Mouse (Mus musculus) heart, adult 2 months (tissue): ENCODE data around the gene H2-Eb2. TPM values are rescaled to one million over a fixed set of nuclear protein-coding genes. Genes with fewer than 3 reads are reported as not detected.
A peak's percentile ranks its signal among the peaks of the same experiment; 100 is the strongest.

Experiments
- DNase-seq, 2 experiments: peaks; one replicate each; pipeline ENCODE4 v3.0.0; 2021
- H3K27ac ChIP-seq: fragments of 200-600 bp; 2 replicates; pipeline ENCODE4 v1.8.1; 2022
- H3K27me3 ChIP-seq: fragments of 200-500 bp; 2 replicates; pipeline ENCODE4 v1.6.1; 2012; ENCODE audit warnings: mild to moderate bottlenecking, low read length, inconsistent platforms, mixed read lengths; ENCODE audit not compliant: control insufficient read depth, insufficient read depth
- H3K36me3 ChIP-seq: fragments of 200-500 bp; 2 replicates; pipeline ENCODE4 v1.6.1; 2012; ENCODE audit warnings: low read length, inconsistent platforms; ENCODE audit not compliant: control insufficient read depth, insufficient read depth
- H3K4me1 ChIP-seq: fragments of 200-500 bp; 2 replicates; pipeline ENCODE4 v1.6.1; 2011; ENCODE audit warnings: low read length; ENCODE audit not compliant: control insufficient read depth, insufficient read depth
- H3K4me3 ChIP-seq: fragments of 200-600 bp; 2 replicates; pipeline ENCODE4 v1.8.1; 2022
- H3K79me2 ChIP-seq: fragments of 200-500 bp; replicated peaks from 2 replicates; pipeline ENCODE4 v1.6.1; 2012; ENCODE audit warnings: mild to moderate bottlenecking, inconsistent platforms, low read length, moderate library complexity, mixed read lengths; ENCODE audit not compliant: control insufficient read depth, insufficient read depth
- H3K9ac ChIP-seq: fragments of 200-500 bp; 2 replicates; pipeline ENCODE4 v1.6.1; 2012; ENCODE audit warnings: low read depth, mild to moderate bottlenecking, control low read depth, inconsistent platforms, low read length, mixed read lengths
- CTCF ChIP-seq: fragments of 200-600 bp; IDR thresholded peaks from 2 replicates; pipeline ENCODE4 v1.8.1; 2022; ENCODE audit warnings: antibody characterized with exemption, mild to moderate bottlenecking, moderate library complexity
- EP300 ChIP-seq: fragments of 200-500 bp; IDR thresholded peaks from 2 replicates; pipeline ENCODE4 v1.6.1; 2011; ENCODE audit warnings: low read depth, low read length, control low read depth; ENCODE audit not compliant: insufficient read depth
- POLR2A ChIP-seq: fragments of 200-500 bp; IDR thresholded peaks from 2 replicates; pipeline ENCODE4 v1.6.1; 2011; ENCODE audit warnings: mild to moderate bottlenecking, low read depth, low read length, control low read depth; ENCODE audit not compliant: insufficient read depth
- WGBS: fragments of 180-500 bp; shearing (Covaris S2); methylation state at CpG from one replicate; pipeline ENCODE4 v1.1.7; 2018; 5-methylcytosine and 5-hydroxymethylcytosine counted together
- intact Hi-C: fragments of 180-260 bp; cut with DNase I; formaldehyde crosslinking; loops from one replicate; pipeline ENCODE4 v1.15.1; 2025
- polyA plus RNA-seq: library from polyadenylated mRNA; depleted of rRNA; stranded (reverse); fragments of >200 nt; gene quantifications from 2 replicates; pipeline ENCODE4 v1.2.3, GENCODE M21; 2012
- total RNA-seq, 2 experiments: library from RNA; stranded (reverse); gene quantifications; 2 replicates each; pipeline ENCODE4 v1.2.3; 2021

The H2-Eb2 gene
- total and polyA plus RNA-seq, 3 experiments: 0.33 TPM; not detected in 2

GRCm38 (mm10) chr17:34301670-34302190 lies 23.7 kb upstream of the H2-Eb2 start:
- DNase-seq: no peak
- no peaks in the 10 kb centered on the region for H3K79me2 ChIP-seq
- TF ChIP-seq POLR2A: no peak
- no peak for TF ChIP-seq EP300
- no peak for TF ChIP-seq CTCF
- H3K27ac ChIP-seq: no peak overlapping the region
- no peaks in the 10 kb centered on the region for H3K4me1 ChIP-seq
- intact Hi-C loops: no loop called here
- H3K36me3 ChIP-seq: no peaks in the 10 kb centered on the region
- WGBS: 89% methylated on average over 4 of the region's 4 CpGs
- no peaks in the 10 kb centered on the region for H3K27me3 ChIP-seq
- no peak overlapping the region for H3K9ac ChIP-seq
- H3K4me3 ChIP-seq: no peak overlapping the region

GRCm38 (mm10) chr17:34303789-34304188 lies 21.7 kb upstream of the H2-Eb2 start:
- no peaks in the 10 kb centered on the region for H3K36me3 ChIP-seq
- intact Hi-C loops: no loop called here
- no peaks in the 10 kb centered on the region for H3K79me2 ChIP-seq
- no peak overlapping the region for H3K27ac ChIP-seq
- no peaks in the 10 kb centered on the region for H3K27me3 ChIP-seq
- DNase-seq: no peak
- TF ChIP-seq EP300: no peak
- no peak for TF ChIP-seq POLR2A
- TF ChIP-seq CTCF: no peak
- 89% methylated on average over 2 of the region's 2 CpGs for WGBS
- no peaks in the 10 kb centered on the region for H3K4me1 ChIP-seq
- no peak overlapping the region for H3K4me3 ChIP-seq
- H3K9ac ChIP-seq: no peak overlapping the region

- Histone ChIP-seq H3K27me3 (no peaks in the 10 kb centered on the region), H3K27ac (no peak overlapping the region), H3K36me3 (no peaks in the 10 kb centered on the region), H3K4me1 (0 out of 2 replicates have a peak, but pooled peaks cover 1% of the 10 kb centered on the region), H3K79me2 (no peaks in the 10 kb centered on the region), H3K4me3 (no peak overlapping the region), H3K9ac (no peak overlapping the region)
- peak in 1 of 2 experiments; percentile 71 for DNase-seq
- WGBS: 10% methylated on average over 4 of the region's 4 CpGs
- no peak for TF ChIP-seq POLR2A
- TF ChIP-seq CTCF: no peak
- TF ChIP-seq EP300: no peak
- intact Hi-C loops: no loop called here
These were observed 20.7 kb upstream of the H2-Eb2 start for GRCm38 (mm10) chr17:34304751-34305150.

GRCm38 (mm10) chr17:34305380-34306030 lies 20.0 kb upstream of the H2-Eb2 start, which contains the start of gene H2-Eb1:
Gene H2-Eb1 (plus strand): TSS chr17:34305867.
- Histone ChIP-seq H3K4me1 (0 out of 2 replicates have a peak, but pooled peaks cover 1% of the 10 kb centered on the region), H3K27ac (no peak within 1 kb of the TSS), H3K4me3 (no peak within 1 kb of the TSS), H3K9ac (no peak within 1 kb of the TSS), H3K27me3 (no peaks in the 10 kb centered on the region), H3K79me2 (no peaks in the 10 kb centered on the region), H3K36me3 (no peaks in the 10 kb centered on the region)
- intact Hi-C loops: no loop called here
- TF ChIP-seq CTCF: no peak
- peak; percentile 75 to 83 for DNase-seq

GRCm38 (mm10) chr17:34306407-34306806 lies 19.1 kb upstream of the H2-Eb2 start:
- Histone ChIP-seq H3K27me3 (no peaks in the 10 kb centered on the region), H3K4me1 (0 out of 2 replicates have a peak, but pooled peaks cover 1% of the 10 kb centered on the region), H3K79me2 (no peaks in the 10 kb centered on the region), H3K4me3 (no peak overlapping the region), H3K9ac (no peak overlapping the region), H3K36me3 (no peaks in the 10 kb centered on the region), H3K27ac (no peak overlapping the region)
- intact Hi-C loops: no loop called here
- TF ChIP-seq EP300 (no peak), CTCF (no peak), POLR2A (no peak)
- DNase-seq: peak in 1 of 2 experiments; percentile 13
- WGBS: 87% methylated on average over 2 of the region's 2 CpGs

- Histone ChIP-seq H3K9ac (no peak overlapping the region), H3K27ac (no peak overlapping the region), H3K4me3 (no peak overlapping the region), H3K36me3 (no peaks in the 10 kb centered on the region), H3K79me2 (no peaks in the 10 kb centered on the region), H3K27me3 (no peaks in the 10 kb centered on the region), H3K4me1 (0 out of 2 replicates have a peak, but pooled peaks cover 1% of the 10 kb centered on the region)
- TF ChIP-seq EP300: no peak
- no peak for TF ChIP-seq POLR2A
- TF ChIP-seq CTCF: no peak
- peak in 1 of 2 experiments; percentile 7 for DNase-seq
- intact Hi-C loops: no loop called here
These were observed 18.2 kb upstream of the H2-Eb2 start for GRCm38 (mm10) chr17:34307216-34307615.
